ENCODE assay signal across 9 mouse cellular contexts in the genomic region with DNA sequence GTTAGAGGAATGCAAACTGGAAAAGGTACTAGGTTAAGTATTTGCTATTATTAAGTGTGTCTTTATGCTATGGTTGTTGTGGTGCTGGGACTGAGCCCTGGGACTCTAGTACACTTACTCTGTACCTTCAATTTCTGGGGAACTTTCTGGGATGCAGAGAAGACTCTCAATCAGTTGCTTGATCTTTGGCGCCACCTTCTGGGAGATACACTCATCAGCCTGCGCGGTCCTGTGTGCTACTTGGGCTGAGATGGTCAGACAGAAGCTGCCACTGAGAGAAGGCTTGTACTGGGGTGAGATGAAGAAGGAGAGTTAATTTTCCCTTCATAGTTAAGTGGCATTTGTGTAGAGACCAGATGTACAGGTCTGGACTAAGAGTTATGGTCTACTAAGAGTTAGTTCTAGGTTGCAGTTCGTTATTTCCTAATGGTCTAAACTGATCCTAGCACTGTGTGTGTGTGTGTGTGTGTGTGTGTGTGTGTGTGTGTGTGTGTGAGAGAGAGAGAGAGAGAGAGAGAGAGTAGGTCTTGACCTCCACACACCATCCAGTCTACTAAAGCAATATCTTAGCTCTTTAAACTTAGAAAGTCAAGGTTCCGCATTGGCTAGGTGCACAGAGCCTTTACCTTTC. TPM values are rescaled to one million over a fixed set of nuclear protein-coding genes. Genes with fewer than 3 reads are reported as not detected.
DNase-seq lines count a peak whose midpoint lies in the region; ATAC-seq and TF ChIP-seq lines count a peak whose summit lies in the region.
"Had no signal": no experiment of that assay in that cellular context is flagged by ENCODE, and none has a peak within 500 bp of the region (broad histone marks: within the 10 kb centered on the region; RNA-seq: fewer than 3 reads in every experiment).

No protein-coding gene starts in this region.

- no peaks in the 10 kb centered on the region for H3K9me3 ChIP-seq in G1E (replicated peaks)
- H3K9me3 ChIP-seq in forebrain, embryonic 16.5 days (ENCODE audit: control insufficient read depth, low read length), result no peaks in the 10 kb centered on the region
- H3K9me3 ChIP-seq in hindbrain, embryonic 12.5 days (replicated peaks), result no peaks in the 10 kb centered on the region

- DNase-seq in G1E (ENCODE audit: low spot score), result peak; percentile 30
- DNase-seq in layer of hippocampus, adult 9-11 months, result peak; percentile 64
- peak; percentile 82 for DNase-seq in lung, postnatal 14 days
- DNase-seq in retina, embryonic 14.5 days (ENCODE audit: low spot score), result peak; percentile 95
- peak; percentile 82 for DNase-seq in urinary bladder, postnatal 14 days (ENCODE audit: low spot score)

- 0 out of 2 replicates have a peak, but pooled peaks cover 2% of the 10 kb centered on the region for H3K27me3 ChIP-seq in G1E (ENCODE audit: insufficient read depth, low read length)
- peaks cover 3% of the 10 kb centered on the region; the same call in 1 of the 2 replicates for H3K27me3 ChIP-seq in forebrain, embryonic 16.5 days (replicated peaks; ENCODE audit: control insufficient read depth, insufficient read depth, low read length)
- peaks cover 3% of the 10 kb centered on the region; the same call in 1 of the 2 replicates for H3K27me3 ChIP-seq in hindbrain, embryonic 12.5 days

- no peak overlapping the region for H3K9ac ChIP-seq in forebrain, embryonic 16.5 days (replicated peaks; ENCODE audit: low read depth, low read length)
- no peak overlapping the region for H3K9ac ChIP-seq in hindbrain, embryonic 12.5 days

- peak; percentile 40; the same call in 1 of the 2 replicates for ATAC-seq in G1E (ENCODE audit: extremely low read depth, insufficient number of reproducible peaks, low FRiP score, poor library complexity, severe bottlenecking)
- ATAC-seq in cerebellum, adult (ENCODE audit: insufficient number of reproducible peaks, low FRiP score, low TSS enrichment), result peak; percentile 82
- ATAC-seq in forebrain, embryonic 16.5 days, result peak; percentile 90
- ATAC-seq in hindbrain, embryonic 12.5 days (ENCODE audit: low FRiP score), result peak; percentile 68

- no peak overlapping the region for H3K4me3 ChIP-seq in G1E (ENCODE audit: low read depth, low read length)
- no peak overlapping the region for H3K4me3 ChIP-seq in forebrain, embryonic 16.5 days (replicated peaks; ENCODE audit: low read length)
- no peak overlapping the region for H3K4me3 ChIP-seq in hindbrain, embryonic 12.5 days

- peak; percentile 19; the same call in 1 of the 2 replicates for TF ChIP-seq CTCF in G1E (IDR thresholded peaks at IDR 0.05; ENCODE audit: low read depth, low read length)

- no peak overlapping the region for H3K4me2 ChIP-seq in forebrain, embryonic 16.5 days (ENCODE audit: low read length)
- no peak overlapping the region for H3K4me2 ChIP-seq in hindbrain, embryonic 12.5 days (replicated peaks)

- no peaks in the 10 kb centered on the region for H3K4me1 ChIP-seq in G1E (ENCODE audit: insufficient read depth, low read depth, low read length)
- no peaks in the 10 kb centered on the region for H3K4me1 ChIP-seq in forebrain, embryonic 16.5 days (replicated peaks; ENCODE audit: control insufficient read depth, insufficient read depth, low read length)
- no peaks in the 10 kb centered on the region for H3K4me1 ChIP-seq in hindbrain, embryonic 12.5 days

- H3K27ac ChIP-seq in forebrain, embryonic 16.5 days (ENCODE audit: low read length), result no peak overlapping the region
- H3K27ac ChIP-seq in hindbrain, embryonic 12.5 days, result no peak overlapping the region

- no peaks in the 10 kb centered on the region for H3K36me3 ChIP-seq in G1E (replicated peaks)
- H3K36me3 ChIP-seq in forebrain, embryonic 16.5 days (ENCODE audit: control insufficient read depth, insufficient read depth), result no peaks in the 10 kb centered on the region
- no peaks in the 10 kb centered on the region for H3K36me3 ChIP-seq in hindbrain, embryonic 12.5 days

- WGBS in forebrain, embryonic 16.5 days, result 38% methylated on average over 5 of the region's 5 CpGs
- WGBS in hindbrain, embryonic 12.5 days, result 38% methylated on average over 5 of the region's 5 CpGs

RNA-seq across cellular contexts. Expression of gene S100a7a, which starts 0.8 kb away (rescaled TPM):
- total RNA-seq in G1E (2014; fragmentation: Nextera tagmentation), result not detected in 2 replicates
- total RNA-seq in G1E (2017), result not detected in 2 replicates
- not detected in 2 replicates for polyA plus RNA-seq in G1E (2012)
- polyA plus RNA-seq in forebrain, embryonic 16.5 days (2015; fragmentation: Nextera tagmentation; extraction: Ambion mirVana), result not detected in 2 replicates
- polyA plus RNA-seq in hindbrain, embryonic 12.5 days (2016; fragmentation: Nextera tagmentation; extraction: Ambion mirVana), result not detected in 2 replicates

RNA-seq across cellular contexts. Expression of gene S100a8, which starts 15.8 kb away (rescaled TPM):
- 2.4 TPM in 1 of 2 replicates, not detected in the other for total RNA-seq in G1E (2014; fragmentation: Nextera tagmentation)
- total RNA-seq in G1E (2017), result not detected in 2 replicates
- not detected in 2 replicates for polyA plus RNA-seq in G1E (2012)
- polyA plus RNA-seq in forebrain, embryonic 16.5 days (2015; fragmentation: Nextera tagmentation; extraction: Ambion mirVana), result 1.8 and 5.4 TPM in 2 replicates
- polyA plus RNA-seq in hindbrain, embryonic 12.5 days (2016; fragmentation: Nextera tagmentation; extraction: Ambion mirVana), result 8.2 and 19.4 TPM in 2 replicates

RNA-seq across cellular contexts. Expression of gene S100a6, which starts 40.3 kb away (rescaled TPM):
- total RNA-seq in G1E (2014; fragmentation: Nextera tagmentation), result not detected in 2 replicates
- 0.35 TPM in 1 of 2 replicates, not detected in the other for total RNA-seq in G1E (2017)
- not detected in 2 replicates for polyA plus RNA-seq in G1E (2012)
- 9.5 and 13.3 TPM in 2 replicates for polyA plus RNA-seq in forebrain, embryonic 16.5 days (2015; fragmentation: Nextera tagmentation; extraction: Ambion mirVana)
- polyA plus RNA-seq in hindbrain, embryonic 12.5 days (2016; fragmentation: Nextera tagmentation; extraction: Ambion mirVana), result 28.5 and 30.3 TPM in 2 replicates

RNA-seq across cellular contexts. Expression of gene S100a9, which starts 42.5 kb away (rescaled TPM):
- total RNA-seq in G1E (2014; fragmentation: Nextera tagmentation) (not detected in 2 replicates), G1E (2017) (0.41 TPM in 1 of 2 replicates, not detected in the other)
- polyA plus RNA-seq in G1E (2012), result 0.20 TPM in 1 of 2 replicates, not detected in the other
- polyA plus RNA-seq in forebrain, embryonic 16.5 days (2015; fragmentation: Nextera tagmentation; extraction: Ambion mirVana), result 0.77 and 3.4 TPM in 2 replicates
- 7.9 and 10.2 TPM in 2 replicates for polyA plus RNA-seq in hindbrain, embryonic 12.5 days (2016; fragmentation: Nextera tagmentation; extraction: Ambion mirVana)

RNA-seq across cellular contexts. Expression of gene S100a5, which starts 44.7 kb away (rescaled TPM):
- total RNA-seq in G1E (2014; fragmentation: Nextera tagmentation) (not detected in 2 replicates), G1E (2017) (not detected in 2 replicates)
- not detected in 2 replicates for polyA plus RNA-seq in G1E (2012)
- not detected in 2 replicates for polyA plus RNA-seq in forebrain, embryonic 16.5 days (2015; fragmentation: Nextera tagmentation; extraction: Ambion mirVana)
- polyA plus RNA-seq in hindbrain, embryonic 12.5 days (2016; fragmentation: Nextera tagmentation; extraction: Ambion mirVana), result not detected in 2 replicates
- polyA plus RNA-seq: liver, embryonic 16.5 days had no signal

Comparison
In these comparisons a context has a peak if more than half of its experiments do, and no peak if none do; other contexts are left out.
1. ATAC-seq: peak in every context shown above with its lines; median percentile 90 in forebrain, embryonic 16.5 days; 82 in cerebellum, adult; 68 in hindbrain, embryonic 12.5 days; 40 in G1E.
2. DNase-seq: peak in every context shown above with its lines; median percentile 95 in retina, embryonic 14.5 days; 82 in lung, postnatal 14 days; 82 in urinary bladder, postnatal 14 days; 64 in layer of hippocampus, adult 9-11 months; 30 in G1E.
3. RNA of gene S100a6, which starts 40.3 kb away (polyA plus RNA-seq): 28.5 to 30.3 TPM in hindbrain, embryonic 12.5 days and 9.5 to 13.3 TPM in forebrain, embryonic 16.5 days; not detected in G1E; every median in the first group is over 10 times any median in the second.